Mouse (Mus musculus): ENCODE data around the gene Secisbp2. TPM values are rescaled to one million over a fixed set of nuclear protein-coding genes. Genes with fewer than 3 reads are reported as not detected.

Secisbp2 gene
- total RNA-seq, 1 experiment, result 26.6 TPM

DNA sequence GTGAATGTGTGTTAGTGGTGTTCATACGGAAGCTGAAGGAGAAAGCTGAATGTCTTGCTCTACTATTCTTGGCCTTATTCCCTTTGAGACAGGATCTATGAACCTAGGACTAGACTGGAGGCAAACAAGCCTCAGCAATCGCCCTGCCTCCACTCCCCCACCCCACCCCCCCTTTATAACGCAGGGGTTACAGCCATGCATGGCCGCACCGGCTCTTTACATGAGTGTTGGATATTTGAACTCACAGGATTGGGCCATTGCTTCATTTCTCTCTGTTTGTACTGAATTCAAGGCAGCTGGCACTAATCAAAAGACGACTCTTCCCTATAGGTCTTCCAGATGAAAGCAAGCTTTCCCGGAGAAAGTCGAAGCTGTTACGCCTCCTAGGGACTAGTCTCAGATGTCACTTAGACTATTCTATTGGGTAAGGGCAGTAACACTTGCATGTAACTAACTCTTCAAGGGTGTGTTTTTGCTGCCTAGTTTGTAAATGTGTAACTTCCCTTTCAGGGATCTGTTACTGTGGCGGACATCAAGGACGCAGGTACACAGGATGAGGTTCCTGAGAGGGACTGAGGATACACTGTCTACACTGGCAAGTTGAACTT, 9.2 kb upstream of the Secisbp2 start:
- no peaks in the 10 kb centered on the region for H3K9me3 ChIP-seq (ENCODE audit: control insufficient read depth, insufficient read depth, low read depth, low read length)
- H3K9ac ChIP-seq (ENCODE audit: insufficient read depth, low read depth, low read length, poor library complexity, severe bottlenecking), result no peak overlapping the region
- no peak for DNase-seq (ENCODE audit: low read depth, low spot score)
- H3K4me3 ChIP-seq (ENCODE audit: insufficient read depth in 1 of 2, low read depth in 1 of 2, low read length in 2 of 2, poor library complexity in 1 of 2, severe bottlenecking in 1 of 2), result no peak overlapping the region
- TF ChIP-seq CHD2 (IDR thresholded peaks at IDR 0.05; ENCODE audit: low read depth, low read length) (no peak), MAFK (IDR thresholded peaks at IDR 0.05; ENCODE audit: insufficient read depth, low read depth, low read length) (no peak), HCFC1 (IDR thresholded peaks at IDR 0.05; ENCODE audit: borderline replicate concordance, insufficient read depth, low read length) (no peak), ZNF384 (IDR thresholded peaks at IDR 0.05; ENCODE audit: low read depth, low read length) (no peak), ZC3H11A (IDR thresholded peaks at IDR 0.05; ENCODE audit: borderline replicate concordance, low read depth, low read length) (no peak)
- no peak overlapping the region for H3K27ac ChIP-seq (ENCODE audit: insufficient read depth, low read depth, low read length, poor library complexity, severe bottlenecking)
- in situ Hi-C loops (cut with MboI; ENCODE audit: low sequenced_read_pairs in 2 of 2, unreplicated experiment in 2 of 2), result no loop called here
- no peaks in the 10 kb centered on the region for H3K36me3 ChIP-seq (ENCODE audit: control insufficient read depth, insufficient read depth, low read length, poor library complexity, severe bottlenecking)
- H3K4me1 ChIP-seq (ENCODE audit: control insufficient read depth in 2 of 2, insufficient read depth in 2 of 2, low read length in 2 of 2, poor library complexity in 1 of 2), result peaks cover 2% of the 10 kb centered on the region in 2 experiments; a peak in 1 of 4 replicates

DNA sequence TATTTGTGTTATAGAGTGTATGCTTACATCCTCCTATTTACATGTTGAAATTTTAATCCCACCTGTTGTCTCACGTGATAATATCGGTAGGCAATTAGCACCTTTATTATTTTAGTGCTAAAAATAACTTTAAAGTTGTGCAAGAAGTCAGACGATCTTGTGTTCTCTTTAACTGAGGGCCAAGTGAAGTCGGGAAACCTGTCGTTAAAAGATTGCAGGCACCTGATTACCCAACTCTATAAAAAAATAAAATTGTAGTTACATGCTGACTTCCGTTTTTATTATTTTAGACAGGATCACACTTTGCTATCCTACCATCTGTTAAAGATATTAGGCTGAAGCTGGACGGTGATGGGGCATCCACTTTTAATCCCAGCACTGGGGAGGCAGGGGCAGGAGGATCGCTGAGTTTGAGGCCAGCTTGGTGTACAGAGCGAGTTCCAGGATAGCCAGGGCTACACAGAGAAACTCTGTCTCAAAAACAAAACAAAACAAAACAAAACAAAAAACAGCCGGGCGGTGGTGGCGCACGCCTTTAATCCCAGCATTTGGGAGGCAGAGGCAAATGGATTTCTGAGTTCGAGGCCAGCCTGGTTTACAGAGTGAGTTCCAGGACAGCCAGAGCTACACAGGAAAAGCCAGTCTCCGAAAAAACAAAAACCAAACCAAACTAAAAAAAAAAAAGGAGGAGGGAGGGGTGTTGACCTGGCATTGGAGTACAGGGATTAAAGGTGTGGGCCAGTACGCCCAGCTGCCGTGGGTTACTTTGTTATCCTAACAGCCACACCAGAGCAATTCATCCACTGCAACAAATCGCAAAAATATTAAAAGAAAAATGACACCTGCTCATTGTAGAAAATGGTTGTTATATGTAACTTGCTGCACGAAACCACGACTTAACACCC, 7.3 kb upstream of the Secisbp2 start:
- TF ChIP-seq ZNF384 (IDR thresholded peaks at IDR 0.05; ENCODE audit: low read depth, low read length) (0 out of 2 replicates have a peak, but pooled peaks have one; percentile 29), HCFC1 (IDR thresholded peaks at IDR 0.05; ENCODE audit: borderline replicate concordance, insufficient read depth, low read length) (no peak)
- Histone ChIP-seq H3K36me3 (ENCODE audit: control insufficient read depth, insufficient read depth, low read length, poor library complexity, severe bottlenecking) (no peaks in the 10 kb centered on the region), H3K27ac (ENCODE audit: insufficient read depth, low read depth, low read length, poor library complexity, severe bottlenecking) (0 out of 2 replicates have a peak overlapping the region, but pooled peaks have one; percentile 54), H3K4me3 (ENCODE audit: insufficient read depth in 1 of 2, low read depth in 1 of 2, low read length in 2 of 2, poor library complexity in 1 of 2, severe bottlenecking in 1 of 2) (peak overlapping the region; percentile 73 to 78), H3K9me3 (ENCODE audit: control insufficient read depth, insufficient read depth, low read depth, low read length) (no peaks in the 10 kb centered on the region), H3K4me1 (ENCODE audit: control insufficient read depth in 2 of 2, insufficient read depth in 2 of 2, low read length in 2 of 2, poor library complexity in 1 of 2) (peaks cover 2 to 8% of the 10 kb centered on the region in 2 experiments; a peak in 2 of 4 replicates), H3K9ac (ENCODE audit: insufficient read depth, low read depth, low read length, poor library complexity, severe bottlenecking) (peak overlapping the region; percentile 67)
- in situ Hi-C loops (cut with MboI; ENCODE audit: low sequenced_read_pairs in 2 of 2, unreplicated experiment in 2 of 2), result no loop called here
- no peak for DNase-seq (ENCODE audit: low read depth, low spot score)

DNA sequence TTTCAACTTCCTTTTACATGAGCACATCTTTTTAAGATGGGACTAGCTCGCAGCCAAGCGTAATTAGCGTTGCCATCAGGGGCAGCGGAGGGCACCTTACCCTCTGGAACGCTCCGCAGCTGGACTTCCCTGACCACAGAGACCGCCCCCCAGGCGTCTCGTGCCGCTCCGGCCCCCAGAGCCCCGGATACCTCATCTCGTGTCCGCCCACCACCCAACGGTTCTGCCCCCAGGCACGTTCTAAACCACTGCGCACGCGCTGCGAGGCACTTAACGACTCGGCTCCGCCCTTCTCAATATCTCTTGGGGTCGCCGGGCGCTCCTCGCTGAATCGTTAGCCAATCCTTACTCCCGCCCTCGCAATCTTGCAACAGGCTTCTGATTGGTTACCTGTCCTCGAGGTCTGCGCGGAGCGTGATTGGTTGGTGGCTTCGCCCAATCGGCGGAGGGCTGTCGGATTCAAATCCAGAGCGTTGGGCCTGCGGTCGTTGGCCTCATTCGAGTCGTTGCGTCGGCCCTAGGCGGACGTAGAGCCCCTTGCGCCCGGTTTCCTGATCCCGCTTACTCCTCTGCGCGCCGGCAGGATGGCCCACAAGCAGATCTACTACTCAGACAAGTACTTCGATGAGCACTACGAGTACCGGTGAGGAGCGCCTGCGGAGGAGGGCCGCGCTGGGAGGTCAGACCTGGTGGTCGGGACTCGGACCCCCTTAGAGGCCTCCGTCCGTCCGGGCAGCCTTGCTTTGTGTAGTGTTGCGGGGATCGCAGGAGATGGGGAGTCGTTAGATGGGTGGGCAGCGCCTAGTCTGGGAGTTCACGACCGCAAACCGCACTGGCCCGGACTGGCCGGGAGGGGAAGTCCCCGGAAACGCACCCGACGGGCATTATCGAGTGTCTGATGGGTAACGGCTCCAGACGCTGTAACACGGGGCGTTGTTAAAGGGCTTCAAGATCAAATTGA, 6.4 kb upstream of the Secisbp2 start, which contains the start of gene Cks2:
TSS of gene Cks2 (plus strand) at position 404 of the 961 bp plus-strand sequence.
- peak; percentile 99 for DNase-seq (ENCODE audit: low read depth, low spot score)
- Histone ChIP-seq H3K9ac (ENCODE audit: insufficient read depth, low read depth, low read length, poor library complexity, severe bottlenecking) (peak within 1 kb of the TSS; percentile 95), H3K27ac (ENCODE audit: insufficient read depth, low read depth, low read length, poor library complexity, severe bottlenecking) (peak within 1 kb of the TSS; percentile 93), H3K4me1 (ENCODE audit: control insufficient read depth in 2 of 2, insufficient read depth in 2 of 2, low read length in 2 of 2, poor library complexity in 1 of 2) (peaks cover 2 to 8% of the 10 kb centered on the region in 2 experiments; a peak in 2 of 4 replicates), H3K36me3 (ENCODE audit: control insufficient read depth, insufficient read depth, low read length, poor library complexity, severe bottlenecking) (no peaks in the 10 kb centered on the region; the same call in 1 of the 2 replicates), H3K9me3 (ENCODE audit: control insufficient read depth, insufficient read depth, low read depth, low read length) (no peaks in the 10 kb centered on the region), H3K4me3 (ENCODE audit: insufficient read depth in 1 of 2, low read depth in 1 of 2, low read length in 2 of 2, poor library complexity in 1 of 2, severe bottlenecking in 1 of 2) (peak within 1 kb of the TSS; percentile 96 to 97)
- in situ Hi-C loops (cut with MboI; ENCODE audit: low sequenced_read_pairs in 2 of 2, unreplicated experiment in 2 of 2), result no loop called here
- TF ChIP-seq CHD2 (IDR thresholded peaks at IDR 0.05; ENCODE audit: low read depth, low read length), result peak; percentile 76
- no peak for TF ChIP-seq MAFK (IDR thresholded peaks at IDR 0.05; ENCODE audit: insufficient read depth, low read depth, low read length)

DNA sequence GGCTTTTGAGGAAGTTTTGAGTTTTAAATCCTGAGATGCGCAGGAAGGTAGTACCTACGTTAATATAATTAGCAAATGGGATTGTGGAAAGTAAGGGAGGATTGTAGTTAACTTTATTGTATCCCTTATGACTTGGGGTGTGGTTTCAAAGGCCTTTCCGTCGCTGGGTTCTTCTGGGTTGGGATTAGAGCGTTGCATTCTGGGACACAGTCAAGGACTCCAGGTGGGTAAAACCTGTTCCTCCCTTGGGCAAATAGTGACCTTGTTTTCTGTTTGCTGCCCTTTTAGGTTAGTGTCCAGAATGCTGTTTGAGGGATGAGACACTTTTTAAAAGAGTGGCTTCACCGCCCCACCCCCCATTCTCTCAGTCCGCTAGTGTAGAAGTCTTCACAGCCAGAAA, 5.6 kb upstream of the Secisbp2 start:
- in situ Hi-C loops (cut with MboI; ENCODE audit: low sequenced_read_pairs in 2 of 2, unreplicated experiment in 2 of 2), result no loop called here
- no peak for TF ChIP-seq CHD2 (IDR thresholded peaks at IDR 0.05; ENCODE audit: low read depth, low read length)
- TF ChIP-seq ZC3H11A (IDR thresholded peaks at IDR 0.05; ENCODE audit: borderline replicate concordance, low read depth, low read length), result no peak
- TF ChIP-seq MAFK (IDR thresholded peaks at IDR 0.05; ENCODE audit: insufficient read depth, low read depth, low read length), result no peak
- TF ChIP-seq ZNF384 (IDR thresholded peaks at IDR 0.05; ENCODE audit: low read depth, low read length), result no peak
- TF ChIP-seq HCFC1 (IDR thresholded peaks at IDR 0.05; ENCODE audit: borderline replicate concordance, insufficient read depth, low read length), result no peak
- Histone ChIP-seq H3K27ac (ENCODE audit: insufficient read depth, low read depth, low read length, poor library complexity, severe bottlenecking) (peak overlapping the region; percentile 93), H3K4me1 (ENCODE audit: control insufficient read depth in 2 of 2, insufficient read depth in 2 of 2, low read length in 2 of 2, poor library complexity in 1 of 2) (peaks cover 2 to 8% of the 10 kb centered on the region in 2 experiments; a peak in 2 of 4 replicates), H3K9ac (ENCODE audit: insufficient read depth, low read depth, low read length, poor library complexity, severe bottlenecking) (peak overlapping the region; percentile 95), H3K36me3 (ENCODE audit: control insufficient read depth, insufficient read depth, low read length, poor library complexity, severe bottlenecking) (no peaks in the 10 kb centered on the region; the same call in 1 of the 2 replicates), H3K4me3 (ENCODE audit: insufficient read depth in 1 of 2, low read depth in 1 of 2, low read length in 2 of 2, poor library complexity in 1 of 2, severe bottlenecking in 1 of 2) (peak overlapping the region; percentile 96 to 97), H3K9me3 (ENCODE audit: control insufficient read depth, insufficient read depth, low read depth, low read length) (no peaks in the 10 kb centered on the region)
- DNase-seq (ENCODE audit: low read depth, low spot score), result no peak

Data from ES-E14 (cell line).